Mouse (Mus musculus): ENCODE measurements around the gene Mmp17.
"Not testable (repeated sequence)": the region's sequence is repeated elsewhere in the genome, so short reads cannot be mapped to it uniquely, and the experiment has no call there.

Gene Mmp17

GRCm38 (mm10) chr5:129586471-129586870 lies 2.5 kb downstream of the Mmp17 start:
- DNase-seq (ENCODE audit: low read depth in 2 of 2, low spot score in 2 of 2): no peak

- DNase-seq (ENCODE audit: low read depth in 2 of 2, low spot score in 2 of 2): no peak
Observed at GRCm38 (mm10) chr5:129590915-129591314, 6.9 kb downstream of the Mmp17 start.

- peak; percentile 79 to 81 for DNase-seq (ENCODE audit: low read depth in 2 of 2, low spot score in 2 of 2)
Observed at GRCm38 (mm10) chr5:129594116-129595114, 10.4 kb downstream of the Mmp17 start.

GRCm38 (mm10) chr5:129602071-129602487 lies 18.1 kb downstream of the Mmp17 start:
- DNase-seq (ENCODE audit: low read depth in 2 of 2, low spot score in 2 of 2): peak in 1 of 2 experiments; percentile 13

GRCm38 (mm10) chr5:129607476-129607875 lies 23.5 kb downstream of the Mmp17 start:
- no peak for DNase-seq (ENCODE audit: low read depth in 2 of 2, low spot score in 2 of 2)

- peak; percentile 36 to 60 for DNase-seq (ENCODE audit: low read depth in 2 of 2, low spot score in 2 of 2)
Observed at GRCm38 (mm10) chr5:129611060-129611459, 27.1 kb downstream of the Mmp17 start.

- DNase-seq (ENCODE audit: low read depth in 2 of 2, low spot score in 2 of 2): not testable (repeated sequence)
Observed at GRCm38 (mm10) chr5:129620600-129620999, 36.6 kb downstream of the Mmp17 start.

GRCm38 (mm10) chr5:129621361-129621760 lies 37.4 kb downstream of the Mmp17 start:
- DNase-seq (ENCODE audit: low read depth in 2 of 2, low spot score in 2 of 2): no peak

GRCm38 (mm10) chr5:129626099-129626498 lies 42.1 kb downstream of the Mmp17 start:
- DNase-seq (ENCODE audit: low read depth in 2 of 2, low spot score in 2 of 2): no peak

- not testable (repeated sequence) for DNase-seq (ENCODE audit: low read depth in 2 of 2, low spot score in 2 of 2)
Observed at GRCm38 (mm10) chr5:129626586-129626985, 42.6 kb downstream of the Mmp17 start.

GRCm38 (mm10) chr5:129632270-129633250 lies 48.6 kb downstream of the Mmp17 start:
- DNase-seq (ENCODE audit: low read depth in 2 of 2, low spot score in 2 of 2): not testable (repeated sequence)

GRCm38 (mm10) chr5:129650858-129651257 lies 66.9 kb downstream of the Mmp17 start:
- DNase-seq (ENCODE audit: low read depth in 2 of 2, low spot score in 2 of 2): no peak

- no peak for DNase-seq (ENCODE audit: low read depth in 2 of 2, low spot score in 2 of 2)
Observed at GRCm38 (mm10) chr5:129657016-129657415, 73.0 kb downstream of the Mmp17 start.

GRCm38 (mm10) chr5:129657931-129658330 lies 74.0 kb downstream of the Mmp17 start:
- DNase-seq (ENCODE audit: low read depth in 2 of 2, low spot score in 2 of 2): no peak

Measured in CD8-positive naive resting alpha-beta T cell, adult 2 months (primary cell).